Mouse (Mus musculus) adrenal gland, postnatal 36 days (tissue): Measurements from ENCODE around the gene Gabbr2. TPM values are rescaled to one million over a fixed set of nuclear protein-coding genes. Genes with fewer than 3 reads are reported as not detected.

Experiments
- DNase-seq, 2 experiments: peaks; one replicate each; pipeline ENCODE4 v3.0.0; 2021; ENCODE audit warnings: mixed read lengths in 1 of 2
- total RNA-seq, 2 experiments: library from RNA; stranded (reverse); gene quantifications; 2 replicates each; pipeline ENCODE4 v1.2.3; 2021

Gabbr2 gene
- total RNA-seq, 2 experiments from 2014 or later, result 0.20 TPM; not detected in 1

DNA sequence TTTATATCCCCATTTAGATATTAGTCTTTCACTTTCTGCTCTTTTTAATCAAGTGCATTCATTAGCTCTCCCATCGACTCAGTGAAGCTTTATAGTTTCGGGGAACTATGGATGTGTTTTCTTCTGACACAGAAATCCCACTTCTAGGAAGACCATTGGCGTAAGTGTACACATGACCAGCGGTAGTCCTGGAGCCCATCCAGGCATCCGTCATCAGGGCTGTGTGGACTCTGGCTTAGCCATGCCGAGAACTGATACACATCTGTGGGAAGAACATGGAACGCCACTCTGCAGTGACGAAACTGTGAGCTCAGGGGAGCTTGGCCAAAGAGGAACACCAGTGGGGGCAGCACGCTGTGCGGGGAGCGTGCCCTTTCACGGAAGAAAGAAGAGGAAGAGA lies 128.0 kb downstream of the Gabbr2 start:
- DNase-seq, result no peak

DNA sequence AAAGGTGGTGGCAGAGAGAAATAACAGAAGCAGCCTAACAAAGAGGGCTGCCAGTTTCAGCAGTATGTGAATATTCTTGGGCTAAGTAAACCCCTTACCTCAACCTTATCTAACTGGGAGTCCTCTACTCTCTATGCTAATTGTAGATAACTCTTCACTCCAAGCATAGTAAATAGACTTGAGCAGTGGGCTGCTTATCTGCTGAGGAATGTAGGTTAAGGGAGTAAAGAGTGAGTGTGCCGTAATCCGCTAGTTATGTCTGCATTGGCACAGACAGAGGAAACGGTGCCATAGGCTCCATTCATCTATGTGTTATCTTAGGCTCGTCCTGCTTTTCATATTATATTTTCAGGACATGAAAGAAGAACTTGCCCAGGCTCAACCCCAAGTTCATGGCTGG lies 129.0 kb downstream of the Gabbr2 start:
- no peak for DNase-seq

DNA sequence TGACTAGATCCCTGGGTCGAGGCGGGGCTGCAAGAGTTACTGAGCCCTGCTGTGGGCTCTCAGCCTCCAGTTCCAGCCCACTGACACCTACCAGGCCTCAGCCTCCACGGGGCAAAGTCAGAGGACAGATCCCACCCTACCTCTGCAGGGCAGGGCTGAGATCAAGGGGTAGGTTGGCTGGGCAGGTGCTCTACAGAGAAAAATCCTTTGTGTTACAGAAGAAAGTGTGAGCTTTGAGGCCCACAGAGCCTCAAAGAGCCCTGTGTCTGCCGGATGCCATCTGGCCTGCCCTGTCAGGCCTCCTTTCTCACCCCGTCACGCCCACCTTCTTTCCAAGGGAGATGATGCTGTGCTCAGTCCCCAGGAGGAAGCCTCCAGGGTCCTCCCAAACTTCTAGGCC lies 131.1 kb downstream of the Gabbr2 start:
- no peak for DNase-seq

DNA sequence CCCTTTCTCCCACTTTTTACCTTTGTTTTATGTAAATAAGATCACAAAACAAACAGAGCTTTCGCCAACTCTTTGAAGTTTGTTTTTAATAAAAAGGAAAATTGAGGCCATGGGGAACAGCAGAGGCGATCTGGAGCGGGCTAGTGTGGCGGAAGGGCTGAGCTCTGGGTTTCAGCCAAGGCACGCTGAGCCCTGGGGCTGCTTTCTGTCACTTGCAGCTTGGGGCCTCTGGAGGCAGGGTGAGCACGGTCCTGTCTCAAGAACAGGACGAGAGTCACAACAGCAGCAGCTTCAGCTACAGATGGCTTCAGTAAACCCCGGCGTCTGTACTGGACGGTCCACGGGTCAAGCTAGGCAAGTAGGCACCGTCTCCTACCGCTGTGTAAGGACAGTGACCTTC lies 132.8 kb downstream of the Gabbr2 start:
- DNase-seq, result peak; percentile 16 to 58

DNA sequence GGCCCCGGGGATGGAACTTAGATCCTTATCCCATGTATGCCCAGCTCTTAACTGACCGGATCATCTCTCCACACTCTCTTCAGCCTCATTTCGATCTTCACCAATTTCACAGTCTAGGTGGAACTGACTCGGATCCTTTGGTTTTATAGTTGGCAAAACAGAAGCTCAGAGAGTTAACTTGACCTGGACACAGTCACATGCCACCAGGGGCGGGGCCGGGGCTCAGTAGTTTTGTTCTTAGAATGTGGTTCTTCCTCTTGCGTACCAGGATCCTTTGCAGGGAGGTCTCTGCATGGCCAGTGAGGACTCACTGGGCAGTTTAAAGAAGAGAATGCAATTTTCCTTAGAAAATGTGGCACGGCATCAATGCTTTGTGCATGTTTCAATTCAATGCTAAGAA lies 135.5 kb downstream of the Gabbr2 start:
- no peak for DNase-seq

DNA sequence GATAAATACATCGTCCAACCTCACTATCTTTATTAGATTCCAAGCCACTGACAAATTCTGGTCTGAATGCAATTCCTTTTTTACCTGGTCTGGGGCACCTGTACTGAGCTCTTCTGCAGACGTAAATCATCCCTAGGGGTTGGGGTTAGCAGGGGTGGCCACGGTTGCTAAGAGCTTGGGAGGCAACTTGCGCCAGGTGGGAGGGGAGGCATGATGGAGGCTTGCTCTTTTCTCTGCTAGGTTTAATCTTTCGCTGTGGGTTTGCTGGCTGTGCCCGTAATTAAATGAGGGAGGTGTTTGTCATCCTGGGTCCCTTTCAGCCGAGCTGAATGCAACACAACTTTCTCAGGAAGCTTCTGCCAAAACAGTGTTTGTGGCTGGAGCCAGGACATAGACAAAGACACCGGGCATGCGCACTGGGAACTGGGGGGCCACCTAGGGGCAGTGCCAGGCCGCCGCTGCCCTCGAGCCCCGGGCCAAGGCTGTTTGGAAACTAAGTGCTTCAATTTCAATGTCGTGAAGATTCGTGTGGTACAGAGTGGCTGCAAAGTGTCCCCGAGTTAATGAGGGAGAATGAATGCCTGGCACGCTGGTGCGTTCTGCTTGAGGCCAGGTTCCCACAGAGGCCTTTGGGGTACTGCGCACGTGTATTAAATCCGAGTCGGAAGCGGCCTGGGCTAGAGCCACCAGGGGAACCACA lies 136.8 kb downstream of the Gabbr2 start:
- DNase-seq, result no peak

DNA sequence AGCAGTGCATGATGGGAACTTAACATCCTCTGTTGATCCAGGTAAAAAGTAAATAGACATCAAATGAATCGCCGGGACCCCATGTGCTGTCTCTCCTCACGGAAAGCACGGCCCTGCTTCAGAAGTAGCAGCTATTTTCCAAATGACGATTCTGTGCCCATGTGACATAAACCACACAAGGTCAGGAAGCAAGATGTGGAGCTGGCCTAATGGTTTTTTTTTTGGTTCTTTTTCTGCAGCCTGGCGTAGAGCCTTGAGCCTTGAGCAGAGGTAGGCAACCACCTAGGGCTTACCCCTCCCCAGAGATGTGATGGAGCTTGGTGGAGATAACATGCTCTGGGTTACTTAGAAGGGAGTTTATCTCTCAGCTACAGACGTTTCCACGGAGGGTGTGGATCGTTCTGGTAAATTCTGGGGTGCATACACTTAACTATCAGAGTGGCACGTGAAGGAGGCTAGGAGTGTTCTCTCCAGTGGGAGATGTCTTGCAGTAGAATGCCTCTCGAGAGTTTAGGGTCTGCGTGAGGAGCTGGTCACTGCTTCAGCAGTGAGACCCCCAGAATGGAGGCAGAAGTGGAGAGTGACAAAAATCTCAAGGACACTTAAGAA lies 137.7 kb downstream of the Gabbr2 start:
- no peak for DNase-seq

DNA sequence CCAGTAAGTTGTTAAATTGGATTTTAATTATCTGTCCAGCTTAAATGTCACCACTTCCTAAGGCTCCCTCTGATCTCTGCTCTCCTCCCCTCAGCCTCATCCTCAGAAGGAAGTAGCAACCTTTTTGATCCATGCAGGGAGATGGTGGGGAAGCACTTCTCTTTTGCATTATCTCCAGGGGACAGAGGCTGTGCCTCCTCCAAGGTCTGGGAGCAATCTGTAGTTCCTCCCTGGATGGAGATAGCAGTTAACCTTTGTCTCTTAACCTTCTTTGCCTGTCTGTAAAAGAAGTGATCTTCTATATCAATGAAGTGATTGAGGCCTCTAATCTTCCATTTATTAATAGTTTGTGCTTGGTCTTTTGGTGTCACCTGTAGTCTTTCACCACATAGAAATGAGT lies 143.9 kb downstream of the Gabbr2 start:
- DNase-seq, result no peak

DNA sequence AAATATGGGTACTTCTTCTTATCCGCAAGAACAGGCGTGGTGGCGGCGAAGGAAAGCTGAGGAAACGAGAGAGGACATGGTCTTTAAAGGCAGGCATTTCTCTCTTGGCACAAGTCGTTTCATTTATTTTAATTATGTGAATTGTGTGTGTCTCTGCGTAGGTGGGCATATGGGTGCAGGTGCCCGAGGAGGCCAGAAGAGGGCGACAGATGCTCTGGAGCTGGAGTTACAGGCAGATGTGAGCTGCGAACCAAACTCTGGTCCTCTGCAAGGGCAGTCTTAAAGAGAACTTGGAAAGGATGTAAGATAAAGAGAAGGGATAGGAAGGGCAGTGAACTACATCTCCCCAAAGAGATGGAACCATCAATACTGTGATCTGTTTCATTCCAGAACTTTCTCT lies 145.3 kb downstream of the Gabbr2 start:
- DNase-seq, result no peak

DNA sequence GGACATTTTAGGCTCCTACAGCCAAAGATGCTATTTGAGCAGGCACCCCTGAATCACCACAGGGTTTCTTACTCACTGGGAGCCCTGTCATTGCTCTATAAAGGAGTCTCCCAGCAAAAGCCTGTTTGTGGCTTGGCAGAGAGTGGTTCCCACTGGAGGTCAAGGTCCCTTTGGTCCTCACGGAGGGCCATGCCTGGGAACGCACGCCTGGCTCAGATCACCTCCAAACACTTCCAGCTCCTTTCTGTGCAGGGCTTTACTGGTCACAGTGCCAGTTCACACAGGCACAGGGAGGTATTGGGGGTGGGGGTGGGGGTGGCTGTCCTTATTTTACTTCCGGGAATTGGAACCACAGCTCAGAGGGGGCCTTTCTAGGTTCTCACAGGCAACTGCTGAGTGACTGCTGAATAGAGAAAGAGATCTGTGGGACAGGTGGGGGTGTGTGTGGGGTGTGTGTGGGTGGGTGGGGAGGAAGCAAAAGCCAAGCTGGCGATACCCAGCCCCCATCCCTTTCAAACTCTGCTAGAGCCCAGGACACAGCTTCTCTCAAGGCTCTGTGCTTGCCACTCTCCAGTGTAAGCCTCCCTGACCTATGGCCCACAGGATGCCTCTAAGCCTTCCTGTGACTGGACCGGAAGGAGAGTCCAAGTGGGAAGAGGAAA lies 146.6 kb downstream of the Gabbr2 start:
- peak; percentile 45 to 63 for DNase-seq

DNA sequence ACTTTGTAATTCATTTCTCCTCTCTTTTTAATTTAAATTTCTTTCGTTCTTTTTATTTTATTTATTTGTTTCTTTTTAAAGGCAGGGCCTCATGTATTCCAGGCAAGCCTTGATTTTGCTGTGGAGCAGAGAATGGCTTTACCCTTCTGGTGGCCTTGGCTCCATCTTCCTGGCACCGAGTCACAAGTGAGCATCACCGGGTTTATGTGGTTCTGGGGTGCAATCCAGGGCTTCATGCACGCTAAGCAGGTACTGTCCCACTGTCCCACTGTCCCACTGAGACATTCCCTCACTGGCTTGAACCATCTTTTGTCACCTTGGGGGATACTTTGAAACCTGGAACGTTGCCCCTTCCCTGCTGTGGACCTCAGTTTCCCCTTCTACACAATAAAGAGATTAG lies 147.1 kb downstream of the Gabbr2 start:
- DNase-seq, result no peak

DNA sequence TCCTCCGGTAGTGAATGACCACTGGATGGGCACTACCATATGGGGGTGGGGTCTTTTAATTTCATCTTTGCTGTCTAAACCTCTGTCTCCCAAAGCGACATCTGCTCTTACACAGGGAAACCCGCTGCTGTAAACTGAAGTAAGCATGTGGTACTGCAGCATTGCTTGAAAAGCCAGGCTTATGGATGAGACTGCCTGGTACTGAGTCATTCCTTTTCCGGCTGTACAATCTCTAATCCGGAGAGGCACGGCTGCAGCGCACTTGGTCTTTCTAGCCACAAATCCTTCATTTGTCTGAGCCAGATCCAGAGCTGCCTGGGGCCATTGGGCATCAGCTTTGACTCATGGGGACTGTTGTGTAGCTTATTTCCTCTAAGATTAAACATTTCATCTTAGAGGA lies 149.1 kb downstream of the Gabbr2 start:
- no peak for DNase-seq

DNA sequence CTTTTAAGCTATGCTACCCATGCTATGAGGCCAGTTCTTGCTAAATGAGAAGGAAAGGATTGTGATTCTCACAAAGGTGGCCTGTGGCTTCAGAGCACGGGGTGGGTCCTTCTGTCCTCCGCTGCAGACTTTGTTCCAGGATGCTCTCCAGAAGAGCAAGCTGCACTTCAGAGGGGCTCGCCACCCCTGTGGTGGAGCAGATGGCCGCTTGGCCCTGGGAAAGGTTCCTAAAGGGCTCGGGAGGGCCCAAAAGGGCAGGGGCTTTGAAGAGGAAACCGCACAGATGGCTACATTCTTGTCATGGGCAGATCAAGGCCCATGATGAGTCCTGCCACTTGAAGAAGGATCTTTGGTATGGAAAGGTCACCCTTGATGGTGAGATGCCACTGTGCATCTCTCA lies 151.5 kb downstream of the Gabbr2 start:
- DNase-seq, result no peak

DNA sequence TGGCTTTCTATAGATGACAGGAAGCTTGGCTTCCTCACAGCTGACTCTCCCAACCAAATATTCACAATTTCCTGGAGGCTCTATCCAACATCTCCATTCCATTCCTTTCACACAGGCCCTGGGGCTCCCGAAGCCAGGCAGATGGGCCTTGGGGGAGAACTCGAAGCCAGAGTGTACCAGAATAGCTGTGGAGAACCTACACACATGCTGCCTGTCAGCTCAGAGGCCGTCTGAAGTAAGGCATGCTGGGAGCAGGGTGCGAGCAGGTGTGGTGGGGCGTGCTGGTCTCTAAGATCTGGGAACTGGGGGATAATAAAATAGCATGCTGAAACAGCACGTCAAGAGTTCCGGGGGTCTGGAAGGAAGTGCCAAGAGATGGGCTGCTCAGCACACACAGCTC lies 154.3 kb downstream of the Gabbr2 start:
- DNase-seq, result no peak

DNA sequence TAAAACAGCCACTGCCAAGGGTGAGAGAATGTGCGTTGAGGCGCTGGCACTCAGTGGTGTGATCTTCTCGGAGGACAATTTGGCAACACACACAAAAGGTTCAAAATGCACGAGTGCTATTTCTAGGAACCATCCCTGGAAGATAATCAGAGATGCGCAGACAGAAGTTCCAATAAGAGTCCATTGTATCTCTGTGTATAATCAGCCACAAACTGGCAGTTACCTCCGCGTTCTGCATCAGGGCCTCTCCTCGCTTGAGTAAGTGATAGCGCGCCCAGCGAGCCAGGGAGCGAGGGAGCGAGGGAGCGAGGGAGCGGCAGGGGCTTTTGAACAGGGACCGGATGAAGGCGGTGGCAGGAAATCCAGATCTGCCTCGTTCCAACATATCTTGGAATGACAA lies 155.6 kb downstream of the Gabbr2 start:
- no peak for DNase-seq

DNA sequence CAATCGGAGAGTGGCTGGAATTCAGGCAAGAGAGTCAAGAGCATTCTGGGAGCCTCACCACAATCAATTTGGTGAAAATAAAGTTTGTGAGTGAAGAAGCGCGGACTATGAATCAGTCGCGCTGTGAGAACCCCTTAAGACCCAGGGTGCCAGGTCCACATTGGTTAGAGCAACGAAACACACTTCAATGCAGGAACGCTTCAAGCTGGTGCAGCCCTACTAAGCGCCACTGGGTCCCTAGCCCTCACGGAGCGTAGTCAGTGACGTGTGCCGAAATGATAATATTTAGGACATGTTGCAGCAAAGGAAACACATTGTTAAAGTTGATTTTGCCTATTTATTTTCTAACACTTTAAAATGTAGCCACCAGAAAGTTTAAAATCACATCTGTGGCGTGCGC lies 156.6 kb downstream of the Gabbr2 start:
- DNase-seq, result no peak

DNA sequence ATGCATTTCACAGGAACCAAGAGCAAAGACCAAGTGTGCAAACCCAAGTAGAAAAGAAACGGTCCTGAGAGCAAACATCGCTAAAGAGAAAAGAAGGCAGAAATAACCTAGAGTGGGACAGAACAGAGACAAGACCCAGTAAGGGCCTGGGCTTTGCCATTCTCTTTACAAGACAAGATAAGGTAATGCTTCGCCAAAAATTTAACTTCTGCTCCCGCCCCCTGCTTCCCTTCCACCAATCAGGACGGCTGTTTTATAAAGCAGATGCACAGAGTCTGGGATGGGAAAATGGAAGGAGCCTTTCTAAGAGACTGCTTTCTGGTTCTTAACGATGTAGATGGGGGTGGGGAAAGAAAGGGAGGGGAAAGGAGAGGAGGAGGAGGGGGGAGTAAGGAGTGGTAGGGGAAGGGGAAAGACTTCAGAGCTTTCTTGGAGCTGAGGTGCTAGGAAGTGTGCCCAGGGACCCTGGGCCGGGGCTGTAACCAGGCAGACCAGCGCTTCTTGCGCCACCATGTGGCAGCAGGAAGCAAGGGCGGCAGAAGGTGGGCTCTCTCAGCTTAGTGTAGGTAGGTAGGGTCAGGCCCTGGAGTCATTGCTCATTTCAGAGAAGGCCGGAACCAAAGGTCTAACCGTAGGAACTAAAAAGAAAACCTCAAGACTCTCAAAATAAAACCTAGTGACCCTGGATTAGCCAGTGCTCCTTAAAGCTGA lies 158.7 kb downstream of the Gabbr2 start:
- DNase-seq, result peak in 1 of 2 experiments; percentile 13

DNA sequence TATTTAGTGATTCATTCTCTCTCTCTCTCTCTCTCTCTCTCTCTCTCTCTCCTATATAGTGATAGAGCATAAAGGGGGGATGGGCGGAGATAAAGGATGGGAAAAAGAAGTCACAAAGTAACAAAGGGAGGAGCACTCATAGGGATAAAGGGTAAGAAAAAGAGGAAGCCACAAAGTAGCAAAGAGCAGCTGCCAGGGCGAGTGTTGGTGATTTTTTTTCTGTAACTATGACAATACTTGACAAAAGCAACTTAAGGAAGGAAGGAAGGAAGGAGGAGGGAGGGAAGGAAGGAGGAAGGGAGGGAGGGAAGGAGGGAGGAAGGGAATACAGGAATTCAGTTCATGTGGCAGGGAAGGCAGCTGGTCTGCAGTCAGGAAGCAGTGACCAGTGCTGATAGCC lies 162.0 kb downstream of the Gabbr2 start:
- no peak for DNase-seq

DNA sequence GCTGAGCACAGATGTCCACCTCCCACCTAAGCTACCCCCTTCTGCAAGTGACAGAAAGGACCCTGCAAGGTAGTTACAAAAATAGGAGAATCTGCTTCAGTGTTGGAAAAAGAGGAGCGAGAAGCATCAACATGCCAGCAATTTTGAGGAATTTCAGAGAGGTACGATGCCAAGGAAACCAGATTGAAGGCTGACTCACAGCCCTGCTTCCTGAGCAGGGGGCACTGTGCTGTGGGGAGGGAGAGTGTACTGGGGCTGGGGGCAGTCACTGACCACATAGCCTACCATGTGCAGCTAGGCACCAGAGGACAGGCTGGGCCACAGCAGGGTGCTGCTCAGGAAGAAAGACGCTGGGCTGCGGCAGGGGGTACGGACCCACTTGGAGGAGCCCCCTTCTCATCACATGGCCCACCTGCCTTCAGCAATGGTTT lies 163.5 kb downstream of the Gabbr2 start:
- DNase-seq, result no peak

DNA sequence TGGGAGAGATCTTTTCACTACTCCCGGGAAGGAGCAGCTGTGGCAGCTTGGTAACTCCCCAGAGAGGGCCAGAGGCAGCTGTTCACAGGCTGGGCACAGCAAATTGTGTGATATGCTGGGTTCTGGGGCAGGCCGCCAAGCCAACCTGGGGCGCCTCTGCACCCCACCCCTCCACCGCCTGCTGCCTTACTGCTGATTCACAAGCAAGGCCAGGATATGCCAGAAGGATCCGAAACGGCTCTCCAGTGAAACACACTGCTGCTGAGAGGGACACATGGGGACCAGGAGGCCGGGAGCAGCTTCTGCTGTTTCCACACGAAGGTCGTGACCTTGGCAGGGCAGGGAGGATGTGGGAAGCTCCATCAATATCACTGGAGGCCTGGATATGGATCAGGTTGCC lies 164.2 kb downstream of the Gabbr2 start:
- DNase-seq, result peak in 1 of 2 experiments; percentile 4

DNA sequence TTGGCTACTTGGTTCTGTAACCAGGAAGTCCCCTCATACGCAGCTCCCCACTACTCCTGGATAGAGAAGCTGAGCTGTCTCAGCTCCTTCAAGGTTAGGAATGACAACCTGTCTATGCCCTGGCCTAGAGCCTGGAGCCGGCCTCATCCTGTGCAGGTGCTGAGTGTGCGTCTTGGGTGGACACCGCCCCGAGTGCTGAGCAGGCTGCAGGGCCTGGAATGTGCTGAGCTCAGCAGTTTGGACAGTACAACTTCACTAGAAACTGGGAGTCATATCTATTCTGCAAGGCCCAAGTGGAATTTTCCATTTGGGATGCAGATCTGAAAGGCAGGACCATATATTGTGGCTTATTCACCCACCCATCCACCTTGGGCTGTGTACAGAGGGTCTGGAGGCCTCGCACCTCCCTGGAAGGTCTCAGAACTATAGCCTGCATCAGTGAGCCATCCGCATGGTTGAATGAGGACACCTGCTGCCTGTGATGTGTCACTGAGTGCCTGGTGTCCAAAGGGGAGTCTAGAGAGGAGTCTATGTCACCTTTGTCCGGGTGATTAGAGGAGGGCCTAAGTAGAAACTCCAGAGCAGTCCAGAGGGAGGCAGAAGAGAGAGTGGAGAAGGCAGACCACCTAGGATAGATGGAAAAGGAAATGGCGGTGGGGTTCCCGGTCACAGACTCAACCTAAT lies 165.7 kb downstream of the Gabbr2 start:
- DNase-seq, result no peak

DNA sequence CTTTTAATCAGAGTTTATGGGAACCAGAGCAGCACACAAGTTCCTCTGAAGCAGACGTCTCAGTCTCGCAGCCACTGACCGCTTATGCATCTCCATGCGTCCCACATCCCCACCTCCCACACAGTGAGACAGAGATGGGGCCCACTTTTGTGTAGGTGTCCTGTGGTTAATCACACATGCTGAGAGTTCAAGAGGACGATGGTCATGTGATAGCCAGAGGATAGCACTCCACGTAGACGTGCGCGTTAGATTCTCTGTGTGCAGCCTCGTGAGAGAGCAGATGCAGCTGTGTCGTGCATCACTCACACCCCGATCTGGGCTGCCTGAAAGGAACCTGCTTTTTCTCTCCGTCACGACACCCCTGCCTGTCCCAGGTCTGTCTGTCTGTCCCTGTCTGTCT lies 167.9 kb downstream of the Gabbr2 start:
- no peak for DNase-seq
